Mouse (Mus musculus) mesoderm, embryonic 11.5 days (tissue): ENCODE data around the gene Mrln.

ENCODE experiments used
- DNase-seq: peaks from one replicate; pipeline ENCODE4 v3.0.0-alpha.2; 2012; ENCODE audit warnings: low read depth, low spot score

The Mrln gene

DNA sequence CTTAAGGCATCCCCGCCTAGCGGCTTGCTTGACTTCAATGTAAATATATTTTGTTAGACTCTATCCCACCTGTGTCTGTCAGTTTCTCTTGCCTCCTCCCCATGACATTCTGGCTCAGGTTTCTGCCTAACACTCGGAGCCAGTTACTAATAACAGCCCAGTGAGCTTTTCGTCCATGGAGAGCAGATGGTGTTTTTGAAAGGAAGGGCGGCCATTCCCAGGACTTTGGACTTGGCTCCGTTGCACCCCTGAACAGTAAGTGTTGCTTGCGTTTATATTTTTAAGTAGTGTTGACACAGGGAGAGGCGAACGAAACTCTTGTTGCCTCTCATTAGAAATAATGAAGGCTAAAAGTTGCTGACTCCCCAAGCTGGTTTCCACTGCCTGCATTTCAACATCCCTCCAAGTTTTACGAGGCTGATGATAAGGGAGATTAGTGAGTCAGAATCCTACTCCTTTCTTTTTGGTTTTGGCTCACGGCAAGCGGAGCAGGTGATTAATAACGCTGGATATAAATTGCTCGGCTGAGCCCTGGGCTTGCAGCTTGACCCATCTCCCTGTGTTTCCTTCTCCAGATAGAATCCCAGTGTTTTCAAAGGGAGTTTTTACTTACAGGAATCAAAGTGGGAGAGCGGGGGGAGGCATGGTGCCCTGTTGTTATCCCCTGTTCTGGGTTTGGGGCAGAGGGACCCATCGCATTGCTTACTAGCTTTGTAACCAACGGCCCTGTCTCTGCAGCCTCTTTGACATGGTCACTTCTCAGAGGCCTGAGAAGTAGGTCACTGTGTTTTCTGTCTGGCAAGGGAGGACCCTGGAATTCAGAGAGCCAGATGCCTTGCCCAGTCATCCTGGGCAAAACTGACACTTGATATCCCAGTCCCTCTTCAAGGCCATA, at the start of gene Mrln:
Mrln (plus strand) TSS at position 160 of the 895 bp plus-strand sequence.
- peak; percentile 47 for DNase-seq

GRCm38 (mm10) chr10:70156431-70157165, 47.9 kb upstream of the Mrln start:
- no peak for DNase-seq

- DNase-seq = no peak
Measured at GRCm38 (mm10) chr10:70159651-70160320, 44.7 kb upstream of the Mrln start.

GRCm38 (mm10) chr10:70160811-70161210, 43.7 kb upstream of the Mrln start:
- DNase-seq = no peak

DNA sequence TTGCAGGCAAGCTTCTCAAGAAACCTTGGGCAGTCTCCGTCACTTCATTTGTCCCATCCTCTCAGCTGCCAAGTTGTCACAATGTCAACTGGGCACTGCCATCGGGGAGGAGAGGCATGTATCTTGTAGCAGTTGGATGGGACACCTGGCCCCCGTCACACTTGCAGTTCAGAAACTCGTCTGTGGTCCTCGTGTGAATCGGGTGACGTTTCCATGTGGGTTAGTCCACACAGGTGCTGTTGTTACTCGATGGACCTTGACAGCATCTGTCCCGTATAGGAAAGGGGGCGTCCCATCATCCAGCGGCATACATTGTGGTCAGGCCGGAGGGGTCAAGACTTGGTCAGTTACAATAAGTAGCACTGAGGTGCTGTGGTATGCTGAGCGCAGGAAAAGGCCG, 43.0 kb upstream of the Mrln start:
- DNase-seq = no peak

DNA sequence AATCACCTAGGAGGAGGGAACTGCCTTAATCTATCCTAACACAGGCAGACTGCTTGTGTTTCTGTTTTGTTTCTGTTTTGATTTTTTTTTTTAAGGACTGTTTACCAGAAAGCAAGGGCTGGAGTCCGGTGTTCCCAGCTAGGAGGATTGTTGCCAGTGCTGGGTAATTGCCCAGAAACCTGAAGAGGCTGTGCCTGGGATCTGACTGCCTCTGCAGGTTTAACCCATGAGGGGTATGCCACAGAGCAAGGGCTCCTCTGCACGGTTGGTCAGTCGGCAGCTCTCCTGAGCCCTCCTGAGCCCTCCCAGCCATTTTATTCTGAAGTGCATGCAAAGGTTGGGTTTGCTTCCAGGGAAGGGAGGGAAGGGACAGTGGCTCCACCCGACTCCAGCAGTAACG, 40.8 kb upstream of the Mrln start:
- no peak for DNase-seq

GRCm38 (mm10) chr10:70165877-70166276, 38.6 kb upstream of the Mrln start:
- DNase-seq = no peak

- DNase-seq = no peak
Measured at GRCm38 (mm10) chr10:70166427-70166826, 38.0 kb upstream of the Mrln start.

DNA sequence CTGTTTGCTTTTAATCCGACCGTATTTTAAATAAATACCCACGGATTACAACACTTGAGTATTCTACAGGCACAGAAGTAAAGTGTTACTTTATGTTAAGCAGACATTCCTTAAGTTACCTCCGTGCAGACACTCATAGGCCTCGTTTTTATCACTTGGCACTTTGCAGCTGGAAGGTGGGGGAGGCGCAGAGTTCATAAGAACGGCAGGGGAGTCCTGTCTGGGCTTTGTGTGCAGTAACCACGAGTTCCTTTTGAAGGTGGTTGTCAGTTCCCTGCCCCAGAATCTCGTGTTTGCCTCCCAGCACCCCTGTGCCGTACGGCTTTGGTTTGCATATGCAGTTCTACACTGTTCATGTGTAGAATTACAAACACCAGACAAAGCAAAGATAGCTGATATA, 36.8 kb upstream of the Mrln start:
- no peak for DNase-seq

- no peak for DNase-seq
Measured at GRCm38 (mm10) chr10:70168396-70168795, 36.1 kb upstream of the Mrln start.

DNA sequence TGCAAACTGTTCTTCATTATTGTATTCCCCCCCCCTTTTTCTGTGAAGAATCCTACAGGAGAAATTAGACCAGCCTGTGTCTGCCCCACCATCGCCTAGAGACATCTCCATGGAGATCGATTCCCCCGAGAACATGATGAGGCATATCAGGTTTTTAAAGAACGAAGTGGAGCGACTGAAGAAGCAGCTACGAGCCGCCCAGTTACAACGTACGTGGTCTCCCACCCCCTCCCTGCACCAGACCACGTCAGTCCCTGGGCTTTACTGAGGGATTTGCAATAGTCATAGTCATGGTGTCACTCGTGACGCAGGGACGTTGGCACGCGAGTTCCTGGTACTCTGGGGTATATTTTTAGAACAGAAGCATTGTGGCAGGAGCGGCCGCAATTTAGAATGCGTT, 35.4 kb upstream of the Mrln start:
- DNase-seq = no peak

DNA sequence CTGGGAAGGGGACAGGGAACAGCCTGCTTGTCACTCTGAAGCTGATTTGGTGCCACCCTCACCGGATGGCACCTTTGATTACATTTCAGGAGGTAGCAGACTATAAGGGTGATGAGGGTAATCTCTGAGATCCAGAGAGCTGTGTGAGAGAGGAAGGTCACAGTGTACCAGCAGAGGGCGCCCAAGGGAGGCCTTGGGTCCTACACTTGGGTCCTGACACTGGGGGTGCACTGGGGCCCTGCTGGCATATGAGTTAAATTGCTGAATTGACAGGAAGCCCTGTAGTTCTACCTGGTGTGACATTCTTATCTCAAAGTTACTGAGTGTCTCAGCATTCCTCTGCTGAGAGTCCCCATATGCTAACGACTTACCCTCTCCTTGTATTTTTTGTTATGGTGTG, 31.1 kb upstream of the Mrln start:
- DNase-seq = peak; percentile 69

- no peak for DNase-seq
Measured at GRCm38 (mm10) chr10:70174494-70175190, 29.8 kb upstream of the Mrln start.

DNA sequence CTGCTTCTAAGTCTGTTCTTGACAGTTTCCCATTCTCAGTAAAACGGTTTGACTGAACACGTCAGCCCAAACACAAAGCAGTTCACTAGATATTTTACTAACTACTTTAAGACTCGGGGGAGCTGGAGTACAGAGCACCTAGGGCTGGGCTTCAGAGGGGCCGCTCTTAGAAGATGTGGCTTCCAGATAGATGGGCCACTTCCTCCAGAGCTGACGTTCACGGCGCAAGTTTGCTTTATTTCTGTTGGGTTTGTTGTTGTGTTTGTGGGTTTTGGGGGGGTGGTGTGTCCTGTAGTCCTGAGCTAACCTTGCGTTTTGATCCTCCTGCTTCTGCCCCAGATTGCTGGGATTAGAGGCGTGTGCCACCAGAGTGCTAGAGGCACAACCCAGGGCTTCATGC, 23.7 kb upstream of the Mrln start:
- DNase-seq = no peak

DNA sequence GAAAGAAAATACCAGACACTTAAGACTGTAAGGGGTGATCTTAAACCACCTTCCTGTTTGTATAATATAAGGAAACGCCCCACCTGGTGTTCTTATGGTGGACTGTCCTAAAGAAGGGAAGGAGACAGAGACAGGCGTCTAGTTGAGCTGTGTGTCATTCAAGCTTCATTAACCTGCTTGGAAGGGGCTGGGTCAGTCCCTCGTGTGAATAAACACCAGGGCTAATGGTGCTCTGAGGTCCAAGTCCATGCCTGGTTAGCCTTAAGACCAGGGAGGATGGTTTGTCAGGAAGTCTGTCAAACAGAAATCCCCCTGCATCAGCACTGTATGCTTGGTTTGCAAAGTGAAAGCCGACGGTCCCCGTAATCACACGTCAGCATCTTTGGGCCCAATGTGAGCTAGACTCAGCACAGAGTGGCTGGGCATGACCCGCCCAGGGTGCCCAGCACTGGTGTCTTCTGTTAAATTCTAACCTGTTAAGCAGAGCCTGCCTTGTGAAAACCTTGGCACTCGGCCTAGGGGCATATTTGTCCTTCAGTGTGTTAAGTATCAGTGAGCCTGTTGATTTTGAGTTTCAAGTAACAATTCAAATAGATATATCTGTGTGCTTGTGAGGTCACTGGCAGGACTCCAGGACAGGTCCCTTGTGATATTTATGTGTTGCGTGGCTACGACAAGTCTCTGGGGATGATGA, 23.0 kb upstream of the Mrln start:
- DNase-seq = no peak

GRCm38 (mm10) chr10:70183210-70184080, 21.0 kb upstream of the Mrln start:
- no peak for DNase-seq

DNA sequence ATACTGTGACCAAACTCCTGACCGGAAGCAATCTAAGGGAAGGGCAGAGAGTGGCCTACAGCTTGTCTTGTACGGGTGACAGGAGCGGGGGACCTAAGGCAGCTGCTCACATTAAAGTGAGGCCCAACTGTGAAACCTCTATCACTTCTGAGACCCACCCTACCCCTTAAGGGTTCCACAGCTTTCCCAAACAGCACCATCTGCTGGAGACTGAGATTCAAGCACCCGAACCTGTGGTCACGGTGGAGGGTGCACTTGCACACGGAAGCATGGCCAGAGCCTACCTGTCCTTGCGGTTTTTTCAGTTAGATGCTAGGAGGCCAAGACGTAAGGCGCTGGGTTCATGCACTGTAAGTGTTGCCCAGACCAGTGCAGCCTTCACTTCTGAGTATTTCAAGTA, 18.3 kb upstream of the Mrln start:
- DNase-seq = no peak

GRCm38 (mm10) chr10:70186586-70186985, 17.9 kb upstream of the Mrln start:
- no peak for DNase-seq

DNA sequence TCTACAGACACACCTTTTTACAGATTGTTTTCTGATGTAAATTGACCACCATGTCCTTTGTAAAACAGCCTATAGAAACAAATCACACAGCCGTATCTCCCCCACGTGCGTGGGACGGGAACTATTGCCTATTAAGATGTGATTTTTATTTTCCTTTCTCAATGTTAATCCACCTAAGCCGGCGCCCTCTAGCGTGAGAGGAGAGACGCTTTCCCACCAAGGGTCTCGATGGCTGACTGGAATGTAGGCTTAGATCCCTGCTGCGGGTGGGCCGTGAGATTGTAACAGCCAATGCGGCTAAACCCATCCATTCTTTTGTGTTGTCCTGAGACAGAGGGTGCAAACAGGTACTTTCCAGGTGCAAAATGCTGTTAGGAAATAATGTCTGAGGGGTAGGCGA, 14.6 kb upstream of the Mrln start:
- DNase-seq = no peak

GRCm38 (mm10) chr10:70194283-70194682, 10.2 kb upstream of the Mrln start:
- DNase-seq = no peak
